ENCODE assay signal across 7 mouse cellular contexts in the genomic region with DNA sequence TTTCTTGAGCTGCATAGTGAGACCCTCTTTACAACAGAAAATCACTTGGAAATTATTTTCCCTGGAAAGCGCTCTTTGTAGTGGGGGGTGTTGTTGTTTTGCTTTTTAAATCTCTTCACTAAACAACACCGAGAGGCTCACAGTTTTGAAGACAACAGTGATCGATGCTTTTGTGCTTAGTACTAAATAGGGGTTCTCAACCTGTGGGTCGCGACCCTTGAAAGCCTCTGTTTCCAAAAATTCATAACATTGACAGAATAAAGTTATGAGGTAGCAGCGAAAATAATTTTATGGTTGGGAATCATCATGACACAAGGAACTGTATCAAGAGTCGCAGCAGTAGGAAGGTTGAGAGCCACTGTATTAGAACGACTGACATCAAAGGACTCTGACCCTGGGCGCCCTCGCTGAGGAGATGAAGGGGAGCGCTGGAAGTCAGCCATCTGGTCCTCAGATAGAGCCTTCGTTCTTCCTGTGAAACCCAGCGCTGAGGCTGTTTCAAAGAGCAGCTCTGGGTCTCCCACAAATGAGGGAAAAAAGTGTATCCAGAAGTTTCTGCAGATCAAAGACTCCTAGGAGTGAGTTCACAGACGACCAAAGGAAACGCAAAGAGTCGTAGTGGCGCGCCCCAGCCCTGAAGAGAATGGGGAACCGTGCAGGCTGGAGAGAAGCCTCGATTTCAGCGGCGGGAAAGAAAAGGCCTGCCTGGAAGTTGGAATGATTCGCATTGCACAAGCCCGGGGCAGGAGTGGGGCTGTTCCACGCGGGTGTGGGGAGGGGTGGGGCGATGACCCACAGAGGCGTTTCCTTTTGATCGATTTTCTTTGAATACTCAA. TPM values are rescaled to one million over a fixed set of nuclear protein-coding genes. Genes with fewer than 3 reads are reported as not detected.
DNase-seq lines count a peak whose midpoint lies in the region; ATAC-seq and TF ChIP-seq lines count a peak whose summit lies in the region.

No protein-coding gene starts in this region.

- no peaks in the 10 kb centered on the region for H3K36me3 ChIP-seq in embryonic facial prominence, embryonic 13.5 days
- H3K36me3 ChIP-seq in intestine, embryonic 15.5 days, result no peaks in the 10 kb centered on the region
- no peaks in the 10 kb centered on the region for H3K36me3 ChIP-seq in lung, postnatal 0 days (ENCODE audit: insufficient read depth, low read length)
- H3K36me3 ChIP-seq in stomach, embryonic 16.5 days (ENCODE audit: control insufficient read depth, insufficient read depth, low read length), result no peaks in the 10 kb centered on the region

- 18% methylated on average over 29 of the region's 29 CpGs for WGBS in embryonic facial prominence, embryonic 13.5 days
- WGBS in intestine, embryonic 15.5 days, result 18% methylated on average over 29 of the region's 29 CpGs
- WGBS in lung, postnatal 0 days, result 17% methylated on average over 29 of the region's 29 CpGs
- WGBS in stomach, embryonic 16.5 days, result 18% methylated on average over 29 of the region's 29 CpGs

- H3K27ac ChIP-seq in embryonic facial prominence, embryonic 13.5 days, result no peak overlapping the region
- H3K27ac ChIP-seq in intestine, embryonic 15.5 days, result no peak overlapping the region
- no peak overlapping the region for H3K27ac ChIP-seq in lung, postnatal 0 days (ENCODE audit: low read length)
- H3K27ac ChIP-seq in stomach, embryonic 16.5 days (ENCODE audit: low read length), result no peak overlapping the region

- no peaks in the 10 kb centered on the region for H3K27me3 ChIP-seq in embryonic facial prominence, embryonic 13.5 days
- no peaks in the 10 kb centered on the region for H3K27me3 ChIP-seq in intestine, embryonic 15.5 days (replicated peaks)
- H3K27me3 ChIP-seq in lung, postnatal 0 days (replicated peaks; ENCODE audit: insufficient read depth, low read length), result no peaks in the 10 kb centered on the region
- no peaks in the 10 kb centered on the region for H3K27me3 ChIP-seq in stomach, embryonic 16.5 days (ENCODE audit: control insufficient read depth, insufficient read depth, low read length)

- no peaks in the 10 kb centered on the region for H3K9me3 ChIP-seq in embryonic facial prominence, embryonic 13.5 days
- H3K9me3 ChIP-seq in intestine, embryonic 15.5 days, result no peaks in the 10 kb centered on the region
- H3K9me3 ChIP-seq in lung, postnatal 0 days (ENCODE audit: low read length), result no peaks in the 10 kb centered on the region
- no peaks in the 10 kb centered on the region for H3K9me3 ChIP-seq in stomach, embryonic 16.5 days (replicated peaks; ENCODE audit: control insufficient read depth, low read length)

- H3K4me2 ChIP-seq in embryonic facial prominence, embryonic 13.5 days, result peak overlapping the region; percentile 53
- H3K4me2 ChIP-seq in intestine, embryonic 15.5 days (replicated peaks), result peak overlapping the region; percentile 58
- peak overlapping the region; percentile 45 for H3K4me2 ChIP-seq in lung, postnatal 0 days (replicated peaks; ENCODE audit: low read depth, low read length)
- H3K4me2 ChIP-seq in stomach, embryonic 16.5 days (ENCODE audit: low read depth, low read length), result peak overlapping the region; percentile 51

- TF ChIP-seq EP300 in lung, postnatal 0 days (IDR thresholded peaks at IDR 0.05), result no peak

- H3K9ac ChIP-seq in embryonic facial prominence, embryonic 13.5 days, result peak overlapping the region; percentile 23; the same call in 1 of the 2 replicates
- H3K9ac ChIP-seq in intestine, embryonic 15.5 days, result peak overlapping the region; percentile 36; the same call in 1 of the 2 replicates
- no peak overlapping the region for H3K9ac ChIP-seq in lung, postnatal 0 days (replicated peaks; ENCODE audit: low read depth)
- H3K9ac ChIP-seq in stomach, embryonic 16.5 days (ENCODE audit: low read length), result peak overlapping the region; percentile 61

- TF ChIP-seq CTCF in lung, postnatal 0 days (IDR thresholded peaks at IDR 0.05), result no peak

- peaks cover 8% of the 10 kb centered on the region for H3K4me1 ChIP-seq in embryonic facial prominence, embryonic 13.5 days
- H3K4me1 ChIP-seq in intestine, embryonic 15.5 days (replicated peaks), result 0 out of 2 replicates have a peak, but pooled peaks cover 9% of the 10 kb centered on the region
- H3K4me1 ChIP-seq in lung, postnatal 0 days (ENCODE audit: insufficient read depth, low read depth, low read length), result peaks cover 3% of the 10 kb centered on the region; the same call in 1 of the 2 replicates
- 0 out of 2 replicates have a peak, but pooled peaks cover 3% of the 10 kb centered on the region for H3K4me1 ChIP-seq in stomach, embryonic 16.5 days (ENCODE audit: control insufficient read depth, insufficient read depth, low read length)

- peak overlapping the region; percentile 24 for H3K4me3 ChIP-seq in embryonic facial prominence, embryonic 13.5 days
- peak overlapping the region; percentile 19 for H3K4me3 ChIP-seq in intestine, embryonic 15.5 days (replicated peaks)
- H3K4me3 ChIP-seq in lung, postnatal 0 days (ENCODE audit: low read depth, low read length), result no peak overlapping the region; the same call in 1 of the 2 replicates
- peak overlapping the region; percentile 22 for H3K4me3 ChIP-seq in stomach, embryonic 16.5 days (replicated peaks; ENCODE audit: low read length)

- no peak for ATAC-seq in embryonic facial prominence, embryonic 13.5 days (ENCODE audit: insufficient number of reproducible peaks, insufficient read depth, low FRiP score, low TSS enrichment, low read depth)
- peak; percentile 85 for ATAC-seq in intestine, embryonic 15.5 days
- peak; percentile 52 for ATAC-seq in lung, postnatal 0 days
- no peak for ATAC-seq in stomach, embryonic 16.5 days (ENCODE audit: insufficient read depth, low FRiP score)
- no peak for ATAC-seq in frontal cortex, adult (ENCODE audit: low TSS enrichment)

- DNase-seq in adrenal gland, postnatal 25 days, result peak; percentile 40
- DNase-seq in lung, postnatal 0 days (ENCODE audit: low spot score), result peak; percentile 10
- DNase-seq in ovary, postnatal 14 days (ENCODE audit: low spot score), result no peak

RNA-seq across cellular contexts. Expression of gene Bbs10, which starts 37.3 kb away (rescaled TPM):
- total RNA-seq in adrenal gland, postnatal 25 days (2021), result 7.8 and 10.1 TPM in 2 replicates
- polyA plus RNA-seq in embryonic facial prominence, embryonic 13.5 days (2015; fragmentation: Nextera tagmentation; extraction: Ambion mirVana), result 6.2 and 6.5 TPM in 2 replicates
- polyA plus RNA-seq in intestine, embryonic 15.5 days (2015; fragmentation: Nextera tagmentation; extraction: Ambion mirVana), result 4.2 and 5.4 TPM in 2 replicates
- polyA plus RNA-seq in lung, postnatal 0 days (2015; fragmentation: Nextera tagmentation; extraction: Ambion mirVana), result 3.1 and 3.2 TPM in 2 replicates
- polyA plus RNA-seq in stomach, embryonic 16.5 days (2015; fragmentation: Nextera tagmentation; extraction: Ambion mirVana), result 4.0 and 4.4 TPM in 2 replicates

Comparison
In these comparisons a context has a peak if more than half of its experiments do, and no peak if none do; other contexts are left out.
1. ATAC-seq: peak in intestine, embryonic 15.5 days (single experiment) and lung, postnatal 0 days (single experiment); none in embryonic facial prominence, embryonic 13.5 days (single experiment), stomach, embryonic 16.5 days (single experiment) and frontal cortex, adult (single experiment).
2. Peak in every context shown above with its lines, with median percentiles within 50 percentile points of each other: H3K4me2 ChIP-seq.